Mouse (Mus musculus): ENCODE results near the gene Ctnnb1. TPM values are rescaled to one million over a fixed set of nuclear protein-coding genes. Genes with fewer than 3 reads are reported as not detected.

Ctnnb1 gene
- total and polyA plus RNA-seq, 2 experiments from 2014 or later, result 214 to 857 TPM

- peaks cover 73% of the 10 kb centered on the region for H3K36me3 ChIP-seq (replicated peaks; ENCODE audit: control insufficient read depth, insufficient read depth, low read length)
These were observed 22.9 kb downstream of the Ctnnb1 start for GRCm38 (mm10) chr9:120951947-120952346.

GRCm38 (mm10) chr9:120958051-120958450 is 29.0 kb downstream of the Ctnnb1 start:
- no peaks in the 10 kb centered on the region for H3K9me3 ChIP-seq (replicated peaks; ENCODE audit: control insufficient read depth, low read length)
- H3K4me2 ChIP-seq (ENCODE audit: low read depth, low read length), result no peak overlapping the region
- peaks cover 14% of the 10 kb centered on the region; the same call in 1 of the 2 replicates for H3K4me1 ChIP-seq (ENCODE audit: control insufficient read depth, insufficient read depth)
- peaks cover 98% of the 10 kb centered on the region for H3K36me3 ChIP-seq (replicated peaks; ENCODE audit: control insufficient read depth, insufficient read depth, low read length)
- H3K9ac ChIP-seq (replicated peaks; ENCODE audit: low read depth, low read length), result no peak overlapping the region
- no peak overlapping the region for H3K4me3 ChIP-seq (ENCODE audit: low read depth, low read length)
- 79% methylated on average over 5 of the region's 5 CpGs for WGBS
- H3K27me3 ChIP-seq (ENCODE audit: control insufficient read depth, insufficient read depth, low read length), result no peaks in the 10 kb centered on the region
- TF ChIP-seq CTCF (IDR thresholded peaks at IDR 0.05; ENCODE audit: low read depth), result no peak
- no peak for TF ChIP-seq EP300 (IDR thresholded peaks at IDR 0.05; ENCODE audit: low read depth)
- no peak overlapping the region for H3K27ac ChIP-seq (ENCODE audit: low read depth)
- DNase-seq (ENCODE audit: low spot score) (no peak), ATAC-seq (ENCODE audit: insufficient read depth, low read depth) (no peak)

More at GRCm38 (mm10) chr9:120951947-120952346, 22.9 kb downstream of the Ctnnb1 start:
- H3K9me3 ChIP-seq (replicated peaks; ENCODE audit: control insufficient read depth, low read length), result no peaks in the 10 kb centered on the region
- H3K4me2 ChIP-seq (ENCODE audit: low read depth, low read length), result no peak overlapping the region
- TF ChIP-seq CTCF (IDR thresholded peaks at IDR 0.05; ENCODE audit: low read depth), result no peak
- no peak for TF ChIP-seq EP300 (IDR thresholded peaks at IDR 0.05; ENCODE audit: low read depth)
- H3K9ac ChIP-seq (replicated peaks; ENCODE audit: low read depth, low read length), result no peak overlapping the region
- 65% methylated on average over 3 of the region's 3 CpGs for WGBS
- H3K27ac ChIP-seq (ENCODE audit: low read depth), result no peak overlapping the region
- no peaks in the 10 kb centered on the region for H3K27me3 ChIP-seq (ENCODE audit: control insufficient read depth, insufficient read depth, low read length)
- H3K4me1 ChIP-seq (ENCODE audit: control insufficient read depth, insufficient read depth), result peaks cover 14% of the 10 kb centered on the region
- ATAC-seq (ENCODE audit: insufficient read depth, low read depth), result no peak
- DNase-seq (ENCODE audit: low spot score), result no peak
- H3K4me3 ChIP-seq (ENCODE audit: low read depth, low read length), result no peak overlapping the region

- Histone ChIP-seq H3K4me2 (ENCODE audit: low read depth, low read length) (no peak overlapping the region), H3K36me3 (replicated peaks; ENCODE audit: control insufficient read depth, insufficient read depth, low read length) (peaks cover 97% of the 10 kb centered on the region), H3K9me3 (replicated peaks; ENCODE audit: control insufficient read depth, low read length) (no peaks in the 10 kb centered on the region), H3K9ac (replicated peaks; ENCODE audit: low read depth, low read length) (no peak overlapping the region), H3K4me3 (ENCODE audit: low read depth, low read length) (no peak overlapping the region), H3K27ac (ENCODE audit: low read depth) (no peak overlapping the region), H3K4me1 (ENCODE audit: control insufficient read depth, insufficient read depth) (peaks cover 10% of the 10 kb centered on the region; the same call in 1 of the 2 replicates), H3K27me3 (ENCODE audit: control insufficient read depth, insufficient read depth, low read length) (no peaks in the 10 kb centered on the region)
- TF ChIP-seq CTCF (IDR thresholded peaks at IDR 0.05; ENCODE audit: low read depth), result no peak
- no peak for TF ChIP-seq EP300 (IDR thresholded peaks at IDR 0.05; ENCODE audit: low read depth)
- 22% methylated on average over 6 of the region's 6 CpGs for WGBS
- peak; percentile 34; the same call in 1 of the 2 replicates for ATAC-seq (ENCODE audit: insufficient read depth, low read depth)
- DNase-seq (ENCODE audit: low spot score), result peak; percentile 29
These were observed 29.5 kb downstream of the Ctnnb1 start for GRCm38 (mm10) chr9:120958560-120958959.

GRCm38 (mm10) chr9:120959225-120959624 is 30.2 kb downstream of the Ctnnb1 start:
- H3K4me2 ChIP-seq (ENCODE audit: low read depth, low read length), result no peak overlapping the region
- peaks cover 92% of the 10 kb centered on the region for H3K36me3 ChIP-seq (replicated peaks; ENCODE audit: control insufficient read depth, insufficient read depth, low read length)
- H3K4me3 ChIP-seq (ENCODE audit: low read depth, low read length), result no peak overlapping the region
- no peak for TF ChIP-seq CTCF (IDR thresholded peaks at IDR 0.05; ENCODE audit: low read depth)
- no peak for TF ChIP-seq EP300 (IDR thresholded peaks at IDR 0.05; ENCODE audit: low read depth)
- H3K9me3 ChIP-seq (replicated peaks; ENCODE audit: control insufficient read depth, low read length), result no peaks in the 10 kb centered on the region
- peaks cover 9% of the 10 kb centered on the region; the same call in 1 of the 2 replicates for H3K4me1 ChIP-seq (ENCODE audit: control insufficient read depth, insufficient read depth)
- DNase-seq (ENCODE audit: low spot score), result no peak
- H3K9ac ChIP-seq (replicated peaks; ENCODE audit: low read depth, low read length), result no peak overlapping the region
- H3K27ac ChIP-seq (ENCODE audit: low read depth), result no peak overlapping the region
- H3K27me3 ChIP-seq (ENCODE audit: control insufficient read depth, insufficient read depth, low read length), result no peaks in the 10 kb centered on the region
- 81% methylated on average over 4 of the region's 4 CpGs for WGBS
- no peak for ATAC-seq (ENCODE audit: insufficient read depth, low read depth)

GRCm38 (mm10) chr9:120960611-120961010 is 31.6 kb downstream of the Ctnnb1 start:
- Histone ChIP-seq H3K9ac (replicated peaks; ENCODE audit: low read depth, low read length) (no peak overlapping the region), H3K27me3 (ENCODE audit: control insufficient read depth, insufficient read depth, low read length) (no peaks in the 10 kb centered on the region), H3K4me3 (ENCODE audit: low read depth, low read length) (no peak overlapping the region), H3K9me3 (replicated peaks; ENCODE audit: control insufficient read depth, low read length) (no peaks in the 10 kb centered on the region), H3K36me3 (replicated peaks; ENCODE audit: control insufficient read depth, insufficient read depth, low read length) (peaks cover 88% of the 10 kb centered on the region), H3K4me2 (ENCODE audit: low read depth, low read length) (no peak overlapping the region), H3K27ac (ENCODE audit: low read depth) (no peak overlapping the region), H3K4me1 (ENCODE audit: control insufficient read depth, insufficient read depth) (peaks cover 9% of the 10 kb centered on the region; the same call in 1 of the 2 replicates)
- no peak for DNase-seq (ENCODE audit: low spot score)
- no peak for TF ChIP-seq CTCF (IDR thresholded peaks at IDR 0.05; ENCODE audit: low read depth)
- TF ChIP-seq EP300 (IDR thresholded peaks at IDR 0.05; ENCODE audit: low read depth), result no peak
- ATAC-seq (ENCODE audit: insufficient read depth, low read depth), result no peak
- 55% methylated on average over 4 of the region's 4 CpGs for WGBS

GRCm38 (mm10) chr9:120961466-120961865 is 32.5 kb downstream of the Ctnnb1 start:
- Histone ChIP-seq H3K4me2 (ENCODE audit: low read depth, low read length) (no peak overlapping the region), H3K4me1 (ENCODE audit: control insufficient read depth, insufficient read depth) (peaks cover 9% of the 10 kb centered on the region; the same call in 1 of the 2 replicates), H3K4me3 (ENCODE audit: low read depth, low read length) (no peak overlapping the region), H3K27me3 (ENCODE audit: control insufficient read depth, insufficient read depth, low read length) (no peaks in the 10 kb centered on the region), H3K9ac (replicated peaks; ENCODE audit: low read depth, low read length) (no peak overlapping the region), H3K36me3 (replicated peaks; ENCODE audit: control insufficient read depth, insufficient read depth, low read length) (peaks cover 83% of the 10 kb centered on the region), H3K9me3 (replicated peaks; ENCODE audit: control insufficient read depth, low read length) (no peaks in the 10 kb centered on the region), H3K27ac (ENCODE audit: low read depth) (no peak overlapping the region)
- TF ChIP-seq CTCF (IDR thresholded peaks at IDR 0.05; ENCODE audit: low read depth) (no peak), EP300 (IDR thresholded peaks at IDR 0.05; ENCODE audit: low read depth) (no peak)
- ATAC-seq (ENCODE audit: insufficient read depth, low read depth) (no peak), DNase-seq (ENCODE audit: low spot score) (no peak)
- WGBS, result 35% methylated on average over 3 of the region's 3 CpGs

All from heart, postnatal 0 days (tissue).